Mouse (Mus musculus) liver, embryonic 14.5 days (tissue): ENCODE data around the gene Clba1.

Experiments used
- CTCF ChIP-seq: IDR thresholded peaks from 2 replicates; pipeline ENCODE4 v1.5.1; 2016; ENCODE audit warnings: antibody characterized with exemption, low read depth, control low read depth
- EP300 ChIP-seq: IDR thresholded peaks from 2 replicates; pipeline ENCODE4 v1.6.1; 2016; ENCODE audit warnings: antibody characterized with exemption, low read depth

DNA sequence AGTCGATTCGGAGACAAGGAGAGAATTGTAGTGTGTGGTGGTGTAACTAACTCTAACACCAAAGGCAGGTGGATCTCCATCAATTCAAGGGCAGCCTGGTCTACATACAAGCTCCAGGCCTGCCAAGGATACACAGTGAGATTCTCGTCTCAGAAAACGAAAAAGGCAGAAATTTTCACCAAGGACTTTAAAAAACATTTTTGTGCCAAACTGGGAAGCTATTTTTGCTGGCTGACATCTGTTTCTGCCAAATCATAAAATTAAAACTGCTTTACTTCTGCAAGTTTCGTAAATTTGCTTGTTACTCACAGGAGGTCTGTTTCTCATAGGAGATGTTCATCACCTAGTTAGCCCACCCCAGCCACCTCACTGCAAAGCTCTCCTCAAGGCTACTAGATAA lies 17.2 kb downstream of the Clba1 start:
- TF ChIP-seq CTCF = no peak
- TF ChIP-seq EP300 = no peak
